Mouse (Mus musculus): ENCODE measurements around the gene Gtpbp1.

The Gtpbp1 gene

DNA sequence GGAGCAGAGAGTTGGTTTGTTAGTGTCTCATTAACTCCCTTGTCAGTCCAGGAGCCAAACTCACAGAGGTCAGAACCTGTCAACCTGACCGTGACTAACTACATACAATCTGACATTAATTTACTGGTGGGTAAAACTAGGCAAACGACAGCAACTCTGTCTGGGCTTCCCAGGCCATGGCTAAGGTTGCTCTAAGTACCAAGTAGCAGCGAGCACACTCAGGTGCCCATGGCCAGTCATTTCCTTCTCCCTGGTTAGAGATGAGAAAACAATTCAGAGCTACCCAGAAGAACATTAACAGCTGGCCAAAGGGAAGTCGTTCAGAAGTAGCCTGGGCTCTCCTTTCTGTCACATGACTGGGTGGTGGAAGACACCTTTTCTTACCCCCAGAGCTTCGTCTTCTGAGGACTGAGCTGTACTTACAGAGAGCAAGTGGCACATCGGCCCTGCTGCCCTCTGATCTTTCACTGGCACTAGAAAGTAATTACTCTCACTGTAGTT lies 5.5 kb upstream of the Gtpbp1 start:
- no peak for DNase-seq (ENCODE audit: extremely low read depth, low read depth)

GRCm38 (mm10) chr15:79686046-79686869 lies 4.4 kb upstream of the Gtpbp1 start:
- DNase-seq (ENCODE audit: extremely low read depth, low read depth) = no peak

GRCm38 (mm10) chr15:79687175-79687574 lies 3.5 kb upstream of the Gtpbp1 start:
- no peak for DNase-seq (ENCODE audit: extremely low read depth, low read depth)

DNA sequence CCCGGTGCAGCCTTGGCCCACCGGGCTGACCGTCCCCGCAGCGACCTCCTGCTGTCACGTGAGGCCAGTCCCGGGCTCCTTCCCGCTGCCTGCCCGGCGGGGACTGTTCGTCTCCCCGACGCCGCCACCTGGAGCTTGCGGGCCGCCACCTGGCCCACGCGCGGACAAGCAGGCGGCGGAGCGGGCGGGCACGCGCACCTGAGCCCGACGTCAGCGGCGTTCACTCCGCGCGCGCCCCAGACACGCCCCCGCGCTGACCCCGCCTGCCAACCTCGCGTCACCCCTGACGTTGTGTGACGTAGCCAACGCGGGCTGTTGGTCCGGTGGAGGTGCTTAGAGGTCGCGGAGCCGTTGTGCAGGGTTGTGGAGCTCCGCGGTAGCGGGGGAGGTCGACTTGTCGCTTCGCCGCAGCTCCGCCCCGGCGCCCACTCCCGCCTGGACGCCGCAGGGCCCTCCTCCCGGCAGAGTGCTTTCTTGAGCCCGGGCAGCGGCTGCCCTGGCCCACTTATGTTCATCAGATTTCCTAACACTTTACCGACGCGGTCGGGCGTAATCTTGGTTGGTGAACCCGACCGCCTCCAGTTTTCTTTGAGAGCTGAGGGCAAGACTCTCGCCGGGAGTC lies 2.9 kb upstream of the Gtpbp1 start, which contains the start of gene Josd1:
Gene Josd1, minus strand, starts transcription at position 274 of the 622 bp plus-strand sequence.
- DNase-seq (ENCODE audit: extremely low read depth, low read depth) = peak; percentile 91

GRCm38 (mm10) chr15:79688268-79688956 lies 2.2 kb upstream of the Gtpbp1 start:
- no peak for DNase-seq (ENCODE audit: extremely low read depth, low read depth)

DNA sequence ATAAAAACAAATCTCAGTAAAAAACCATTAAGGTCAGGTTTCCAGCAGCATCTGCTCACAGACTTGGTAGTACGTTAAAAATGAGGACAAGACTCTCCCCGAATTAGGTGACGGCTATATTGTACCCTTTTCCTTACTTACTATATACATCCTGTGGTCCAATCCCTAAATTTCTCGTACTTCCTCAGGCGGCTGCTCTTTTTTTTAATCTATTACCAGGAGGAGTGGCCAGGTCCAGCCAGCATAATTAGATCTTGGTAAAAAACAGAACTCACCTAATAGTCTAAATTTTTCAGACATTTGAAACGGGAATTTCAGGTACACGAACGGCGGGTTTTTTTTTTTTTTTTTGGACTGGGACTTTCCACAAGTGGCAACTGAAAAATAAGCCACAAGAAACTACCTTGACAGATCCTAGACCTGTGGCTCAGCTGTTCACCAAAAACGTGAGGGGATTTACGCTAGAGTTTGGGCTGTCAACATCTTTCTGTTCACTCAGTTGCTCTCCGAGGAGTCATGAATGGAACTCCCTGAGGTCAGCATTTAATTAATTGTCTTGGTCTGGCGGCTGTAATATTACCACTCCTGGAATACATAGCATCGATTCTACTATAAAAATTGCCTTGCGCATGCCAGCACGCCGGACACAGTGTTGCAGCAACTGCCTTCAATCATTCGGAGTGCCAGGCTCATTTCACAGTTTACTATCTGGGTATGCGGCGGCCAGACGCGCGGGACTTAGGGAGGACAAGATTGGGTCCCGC lies 801 bp upstream of the Gtpbp1 start:
- no peak for DNase-seq (ENCODE audit: extremely low read depth, low read depth)

- no peak for DNase-seq (ENCODE audit: extremely low read depth, low read depth)
These were observed 421 bp downstream of the Gtpbp1 start for GRCm38 (mm10) chr15:79691023-79691508.

DNA sequence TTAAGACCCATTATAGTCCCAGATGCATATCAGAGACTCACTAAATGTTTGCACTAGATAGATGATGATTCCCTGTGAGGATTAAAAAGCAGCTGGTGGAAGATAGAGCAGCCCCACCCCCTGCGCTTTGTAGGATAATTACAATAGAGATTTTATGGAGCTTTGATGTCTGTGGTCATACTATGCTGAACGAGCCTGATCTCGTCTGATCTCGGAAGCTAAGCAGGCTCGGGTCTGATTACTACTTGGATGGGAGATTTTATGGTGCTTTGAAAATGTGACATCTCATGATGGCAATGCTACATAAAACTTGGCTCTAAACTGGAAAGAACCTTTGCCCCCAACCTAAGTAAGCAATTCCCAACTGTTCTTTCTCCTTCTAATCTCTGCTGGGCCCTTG lies 1.7 kb downstream of the Gtpbp1 start:
- no peak for DNase-seq (ENCODE audit: extremely low read depth, low read depth)

DNA sequence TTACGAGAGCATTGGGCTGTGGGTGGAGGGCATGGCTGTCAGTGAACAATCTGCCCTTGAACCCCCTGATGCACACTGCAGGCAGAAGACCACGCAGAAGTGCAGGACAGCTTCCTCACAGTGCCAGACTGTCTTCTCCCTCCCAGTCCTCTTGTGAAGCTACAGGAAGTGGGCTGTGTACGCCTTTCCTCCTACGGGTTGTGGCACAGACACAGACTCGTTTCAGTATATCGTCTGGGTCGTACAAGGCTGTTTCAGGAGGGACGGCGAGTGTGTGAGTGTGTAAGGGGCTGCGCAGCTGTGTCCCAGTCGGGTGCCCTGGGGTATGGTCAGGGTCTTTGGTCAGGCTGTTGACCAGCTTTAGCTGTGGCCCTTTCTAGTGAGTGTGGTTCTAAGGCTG lies 3.1 kb downstream of the Gtpbp1 start:
- DNase-seq (ENCODE audit: extremely low read depth, low read depth) = no peak

GRCm38 (mm10) chr15:79694512-79694911 lies 3.9 kb downstream of the Gtpbp1 start:
- no peak for DNase-seq (ENCODE audit: extremely low read depth, low read depth)

GRCm38 (mm10) chr15:79695516-79695915 lies 4.9 kb downstream of the Gtpbp1 start:
- no peak for DNase-seq (ENCODE audit: extremely low read depth, low read depth)

GRCm38 (mm10) chr15:79696508-79696907 lies 5.9 kb downstream of the Gtpbp1 start:
- DNase-seq (ENCODE audit: extremely low read depth, low read depth) = no peak

DNA sequence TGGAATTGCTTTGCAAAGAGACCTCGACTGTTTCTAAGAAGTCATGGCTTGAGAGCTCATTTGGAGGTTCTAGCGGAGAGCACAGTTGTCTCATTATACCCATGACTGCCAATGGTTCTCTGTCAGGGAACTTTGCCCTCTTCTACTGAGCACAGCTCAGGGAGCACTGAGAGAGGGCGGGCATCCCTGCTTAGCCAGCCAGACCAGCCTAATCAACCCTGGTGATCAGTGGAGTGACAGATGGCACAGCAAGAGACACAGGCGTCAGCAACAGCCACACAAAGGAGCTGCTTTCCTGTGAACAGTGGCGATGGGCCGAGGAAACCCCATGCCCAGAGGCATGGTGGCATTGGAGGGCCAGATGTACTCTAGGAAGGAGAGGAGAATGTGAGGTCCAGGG lies 6.4 kb downstream of the Gtpbp1 start:
- DNase-seq (ENCODE audit: extremely low read depth, low read depth) = no peak

DNA sequence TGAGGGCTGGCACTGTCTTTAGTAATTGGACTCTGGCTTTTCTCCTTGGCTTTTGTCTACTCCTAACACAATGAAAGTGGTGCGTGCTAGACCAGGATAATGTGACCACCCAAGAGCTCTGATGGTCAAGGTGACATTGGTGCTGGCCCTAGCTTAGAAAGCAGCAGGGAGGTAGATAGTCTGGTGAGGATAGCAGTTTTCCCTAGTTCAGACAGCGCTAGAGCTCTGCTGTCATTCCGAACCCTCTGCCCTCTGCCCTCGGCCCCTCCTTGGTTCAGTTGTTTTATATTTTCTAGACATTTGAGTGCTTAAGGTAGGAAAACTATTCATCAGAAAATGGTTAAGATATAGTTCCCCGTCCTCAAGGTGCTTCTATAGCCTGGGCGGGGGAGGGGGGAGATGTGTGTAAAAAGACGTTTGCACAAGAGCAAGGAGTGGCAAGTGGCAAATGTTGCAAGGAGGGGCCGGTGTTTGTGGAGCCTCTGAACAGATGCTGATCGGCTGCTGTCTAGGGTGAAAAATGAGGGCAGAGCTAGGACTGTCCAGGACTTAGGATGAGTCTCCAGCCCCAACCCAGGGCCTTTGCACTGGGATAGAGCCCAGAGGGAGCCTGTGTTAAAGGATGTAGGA lies 7.0 kb downstream of the Gtpbp1 start:
- DNase-seq (ENCODE audit: extremely low read depth, low read depth) = no peak

- no peak for DNase-seq (ENCODE audit: extremely low read depth, low read depth)
These were observed 16.1 kb downstream of the Gtpbp1 start for GRCm38 (mm10) chr15:79706603-79707214.

DNA sequence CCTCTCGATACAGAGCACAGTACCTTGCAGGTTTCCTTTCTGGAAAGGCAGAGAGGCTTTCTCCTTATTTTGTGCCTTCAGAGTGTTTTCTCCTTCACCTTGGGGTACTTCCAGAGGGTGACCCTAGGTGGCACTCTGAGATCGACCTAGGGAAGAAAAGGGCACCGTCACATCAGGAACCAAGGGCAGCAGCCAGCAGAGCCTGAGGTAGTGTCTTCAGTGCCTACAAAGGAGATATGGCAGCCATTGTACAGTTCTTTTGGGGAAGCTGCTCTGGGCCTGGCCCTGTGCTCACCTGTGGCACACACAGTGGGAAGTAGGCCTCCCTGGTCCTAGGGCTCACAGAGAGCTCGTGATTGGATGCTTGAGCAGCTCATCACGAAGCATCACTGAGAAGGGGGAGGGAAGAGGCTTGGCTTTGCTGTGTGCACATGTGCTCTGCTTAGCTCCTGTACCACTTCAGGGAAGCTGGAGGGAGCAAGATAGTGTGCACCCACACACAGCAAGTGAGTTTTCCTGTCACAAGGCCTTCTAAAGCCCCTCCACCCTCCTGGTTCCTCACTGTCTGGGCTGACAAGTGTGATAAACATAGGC lies 17.7 kb downstream of the Gtpbp1 start:
- DNase-seq (ENCODE audit: extremely low read depth, low read depth) = no peak

- DNase-seq (ENCODE audit: extremely low read depth, low read depth) = no peak
These were observed 25.0 kb downstream of the Gtpbp1 start for GRCm38 (mm10) chr15:79715646-79716045.

- no peak for DNase-seq (ENCODE audit: extremely low read depth, low read depth)
These were observed 26.1 kb downstream of the Gtpbp1 start for GRCm38 (mm10) chr15:79716710-79717109.

DNA sequence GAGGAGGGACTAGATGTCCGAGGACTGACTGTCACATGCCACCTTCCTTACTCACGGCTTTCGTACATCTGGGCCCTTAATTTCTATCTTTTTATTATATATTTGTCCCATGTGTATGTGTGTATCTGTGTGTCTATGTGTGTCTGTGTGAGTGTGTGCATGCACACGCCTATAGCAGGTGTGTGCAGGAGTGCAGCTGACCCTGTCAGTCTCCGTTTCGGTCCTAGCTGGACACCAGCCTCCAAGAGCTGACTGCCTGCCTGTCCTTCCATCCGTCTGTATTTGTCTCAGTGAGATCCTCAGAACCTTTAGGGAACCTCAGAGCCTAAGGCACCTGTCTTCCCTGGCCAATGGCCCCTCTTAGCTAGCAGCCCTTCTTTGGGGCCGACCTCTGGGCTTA lies 29.6 kb downstream of the Gtpbp1 start:
- no peak for DNase-seq (ENCODE audit: extremely low read depth, low read depth)

DNA sequence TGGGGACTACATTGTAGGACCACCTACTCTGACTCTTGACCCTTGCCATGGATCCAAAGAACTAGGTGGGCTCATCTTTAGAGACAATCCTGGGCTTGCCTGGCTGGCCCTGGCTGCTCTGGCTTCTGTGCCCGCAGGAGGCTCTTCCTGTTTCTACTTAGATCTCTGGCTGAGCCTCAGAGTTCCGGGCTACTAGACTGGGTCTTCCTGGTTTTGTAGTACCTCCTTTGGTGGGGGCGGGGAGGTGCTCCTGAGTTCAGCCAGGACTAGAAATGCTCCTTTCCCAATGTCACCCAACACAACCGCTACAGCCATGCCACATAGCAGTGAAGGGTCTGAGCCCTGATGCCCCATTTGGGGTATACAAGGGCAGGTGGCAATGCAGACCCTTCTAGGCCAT lies 30.2 kb downstream of the Gtpbp1 start:
- no peak for DNase-seq (ENCODE audit: extremely low read depth, low read depth)

All from MEL-GATA-1-ER (cell line).